Mouse (Mus musculus) kidney, adult 8-10 months (tissue): Measurements from ENCODE around the gene Dynlt1c.
A peak's percentile ranks its signal among the peaks of the same experiment; 100 is the strongest.
"Not testable (repeated sequence)": the region's sequence is repeated elsewhere in the genome, so short reads cannot be mapped to it uniquely, and the experiment has no call there.

ENCODE experiments used
- DNase-seq, 2 experiments: peaks; one replicate each; pipeline ENCODE4 v3.0.0; 2022

Gene Dynlt1c

DNA sequence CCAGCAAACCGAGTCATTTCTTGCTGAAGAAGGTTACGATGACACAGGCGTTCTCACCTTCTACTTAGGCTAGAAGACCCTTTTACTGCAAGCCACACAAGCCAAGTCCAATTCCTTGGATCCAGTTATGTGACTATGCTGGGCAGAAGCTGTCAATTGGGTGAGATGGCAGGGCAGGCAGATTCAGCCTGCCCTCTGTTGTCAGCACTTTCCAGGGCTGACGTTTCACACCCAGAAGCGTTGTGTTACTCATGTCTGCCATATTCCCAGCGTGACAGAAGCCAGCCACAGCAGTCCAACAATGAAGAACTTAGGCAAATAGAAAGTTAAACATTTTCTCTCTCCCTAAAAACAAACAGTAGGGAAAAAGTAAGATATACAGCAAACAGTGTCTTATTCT, 18.6 kb downstream of the Dynlt1c start:
- DNase-seq: not testable (repeated sequence)

DNA sequence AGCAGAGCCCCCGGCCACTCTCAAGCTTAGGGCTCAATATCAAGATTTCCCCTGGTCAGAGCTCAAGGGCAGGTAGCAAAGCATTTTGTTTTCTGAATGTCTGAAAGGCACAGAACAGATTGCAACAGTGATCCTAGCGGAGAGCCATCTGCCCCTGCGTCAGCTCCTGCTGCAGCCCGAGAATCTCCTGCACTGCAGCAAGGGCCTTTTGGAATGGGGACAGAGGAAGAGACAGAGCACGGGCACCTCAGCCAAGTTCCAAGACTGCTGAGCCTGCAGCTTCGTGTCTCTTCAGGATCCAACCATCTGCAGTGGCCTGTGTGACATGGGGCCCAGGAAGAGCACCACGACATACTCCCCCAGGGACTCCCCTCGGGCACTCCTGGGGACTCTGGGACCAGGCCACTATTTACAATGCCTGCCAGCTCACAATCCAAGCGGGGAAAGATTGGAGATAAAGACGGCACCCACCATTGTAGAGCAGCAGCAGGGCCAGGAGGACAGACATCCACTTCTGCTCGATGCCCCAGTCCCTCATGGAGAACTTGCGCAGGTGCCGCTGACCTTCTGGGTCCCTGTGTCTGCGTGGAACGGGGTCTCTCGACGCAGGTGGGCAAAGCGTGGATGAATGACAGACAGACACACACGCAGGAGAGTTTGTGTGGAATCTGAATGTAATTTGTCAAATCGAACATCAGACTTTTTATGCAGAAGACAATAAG, 19.4 kb downstream of the Dynlt1c start:
- not testable (repeated sequence) for DNase-seq

DNA sequence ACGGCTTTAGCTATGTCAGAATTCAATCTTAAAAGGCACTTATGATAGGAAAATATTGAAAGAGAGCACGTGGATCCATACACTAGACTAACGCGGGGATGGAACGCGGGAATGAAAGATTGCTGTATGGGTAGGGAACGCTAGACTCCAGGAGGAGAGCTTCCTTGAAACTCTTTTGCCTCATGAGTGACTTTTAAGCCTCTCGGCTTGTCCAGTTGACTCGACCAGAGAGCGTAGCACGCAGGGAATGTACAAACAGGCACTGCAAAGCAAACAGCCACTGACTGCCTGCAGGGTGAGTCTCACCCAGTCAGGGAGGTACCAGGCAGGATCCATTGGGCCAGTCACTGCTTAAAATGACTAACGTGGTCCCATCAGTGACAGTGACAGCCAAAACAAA, 20.5 kb downstream of the Dynlt1c start:
- DNase-seq: not testable (repeated sequence)

DNA sequence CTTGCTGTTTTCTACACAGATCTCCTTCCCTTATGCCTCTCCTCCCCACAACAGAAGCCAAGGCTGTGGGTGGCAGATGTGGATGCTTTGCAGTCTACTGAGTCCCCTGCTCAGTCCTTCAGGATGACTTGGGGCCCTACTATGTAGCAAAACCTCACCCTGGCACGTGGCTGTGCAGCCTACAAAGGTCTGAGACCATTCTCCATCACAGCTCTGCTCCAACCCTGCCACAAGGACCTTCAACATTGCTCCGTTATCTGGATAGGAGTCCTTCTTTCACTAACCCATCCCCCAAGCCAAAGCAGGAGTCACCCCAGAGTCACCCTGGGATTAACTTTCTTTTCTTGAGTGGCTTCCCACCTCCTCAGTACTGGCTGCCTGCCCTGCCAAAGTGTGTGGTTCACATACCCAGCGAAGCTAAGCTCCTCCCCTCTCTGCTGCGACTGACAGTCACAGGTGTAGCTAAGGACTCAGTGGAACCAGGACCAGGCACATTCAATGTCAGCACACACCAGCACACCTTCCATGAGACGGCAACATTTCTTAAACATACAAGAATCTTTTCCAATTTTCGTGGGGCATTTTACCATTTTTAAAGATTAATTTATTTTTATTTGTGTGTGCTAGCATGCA, 23.6 kb downstream of the Dynlt1c start:
- DNase-seq: not testable (repeated sequence)

DNA sequence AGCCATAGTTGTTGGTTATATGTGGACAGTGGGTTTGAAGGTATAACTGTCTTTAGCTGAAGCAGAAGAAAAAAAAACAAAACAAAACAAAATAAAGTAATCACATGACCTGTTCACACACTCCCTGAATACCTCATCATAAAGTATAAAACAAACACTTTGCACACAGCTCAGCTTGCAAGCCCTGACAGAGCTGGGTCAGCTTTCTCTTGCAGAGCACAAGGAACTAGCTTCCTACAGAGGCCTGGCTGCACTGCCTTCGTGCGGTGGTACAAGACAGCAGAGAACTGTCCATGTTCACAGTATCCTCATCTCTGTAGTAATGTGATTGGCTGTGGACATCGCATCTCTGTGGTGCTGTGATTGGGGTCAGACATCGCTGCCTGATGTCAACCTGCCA, 28.9 kb downstream of the Dynlt1c start:
- not testable (repeated sequence) for DNase-seq

DNA sequence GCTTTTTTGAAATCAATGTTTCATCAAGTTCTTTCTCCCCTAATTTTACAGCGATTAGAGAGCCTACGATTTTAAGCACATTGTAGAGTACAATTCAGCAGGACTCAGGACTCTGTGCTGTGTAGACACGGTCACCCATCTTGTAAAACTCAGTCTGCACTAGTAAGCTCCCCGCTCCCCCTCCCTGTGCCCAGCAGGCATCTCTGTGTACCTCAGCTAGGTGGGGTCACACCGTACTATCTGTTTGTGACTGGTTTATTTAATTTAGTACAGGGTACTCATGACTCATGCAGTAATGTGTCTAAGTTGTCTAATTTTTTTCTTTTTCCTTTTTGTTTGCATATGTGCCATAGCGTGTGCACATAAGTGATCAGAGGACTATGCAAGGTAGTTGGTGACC, 31.4 kb downstream of the Dynlt1c start:
- not testable (repeated sequence) for DNase-seq

DNA sequence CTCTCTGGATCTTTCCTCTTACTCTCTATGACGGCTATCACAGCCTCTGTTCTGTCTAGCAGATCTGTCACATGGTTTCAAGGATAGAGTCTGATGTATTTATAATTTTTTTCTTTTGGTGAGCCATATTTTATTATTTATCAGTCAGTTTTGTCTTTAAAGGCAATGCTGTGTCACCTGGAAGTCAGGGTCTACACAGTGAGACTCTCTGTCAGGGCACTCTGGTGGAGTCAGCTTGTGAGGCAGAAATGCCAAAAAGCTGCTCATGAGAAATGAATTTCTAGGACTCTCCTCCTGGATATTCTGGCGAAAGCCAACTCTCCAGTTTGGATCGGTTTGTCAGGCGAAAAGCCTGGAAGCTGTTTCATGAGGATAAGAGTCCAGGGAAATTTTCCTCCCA, 34.3 kb downstream of the Dynlt1c start:
- not testable (repeated sequence) for DNase-seq

DNA sequence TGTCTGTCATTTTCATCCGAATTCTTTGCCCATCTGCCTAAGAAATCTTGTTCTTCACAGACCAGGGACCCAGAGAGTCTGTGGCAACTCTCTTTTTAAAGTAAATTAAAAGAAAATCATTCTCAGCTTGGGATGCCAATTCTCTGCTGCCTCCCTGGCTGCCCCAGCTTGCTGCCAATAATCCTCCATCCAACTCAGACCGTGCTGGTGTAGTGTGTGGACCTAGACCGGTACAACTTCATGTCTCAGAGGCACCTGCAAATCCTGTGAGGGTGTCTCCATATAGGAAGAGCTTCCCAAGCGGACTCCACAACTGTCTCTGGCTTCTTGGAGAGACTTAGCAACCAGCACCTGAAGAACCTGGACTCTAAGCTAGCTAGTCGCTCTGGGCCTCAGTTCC, 35.4 kb downstream of the Dynlt1c start:
- no peak for DNase-seq

DNA sequence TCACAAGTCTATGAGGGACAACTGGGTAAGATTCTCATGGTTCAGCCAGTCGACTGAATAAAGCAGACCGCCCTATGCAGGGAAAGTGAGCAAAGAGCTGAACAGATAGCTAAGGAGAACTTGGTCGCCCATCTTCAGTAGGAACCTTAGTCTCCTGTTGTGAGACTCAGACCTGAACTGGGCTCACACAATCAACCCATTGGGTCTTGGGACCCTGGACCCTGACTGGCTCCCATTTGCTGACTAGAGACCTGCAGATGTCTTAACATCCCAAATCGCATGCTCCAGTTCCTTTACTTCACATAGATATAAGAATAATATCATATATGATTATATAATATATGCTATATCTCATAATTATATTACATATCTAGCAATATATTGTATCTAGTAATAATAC, 36.0 kb downstream of the Dynlt1c start:
- DNase-seq: not testable (repeated sequence)

DNA sequence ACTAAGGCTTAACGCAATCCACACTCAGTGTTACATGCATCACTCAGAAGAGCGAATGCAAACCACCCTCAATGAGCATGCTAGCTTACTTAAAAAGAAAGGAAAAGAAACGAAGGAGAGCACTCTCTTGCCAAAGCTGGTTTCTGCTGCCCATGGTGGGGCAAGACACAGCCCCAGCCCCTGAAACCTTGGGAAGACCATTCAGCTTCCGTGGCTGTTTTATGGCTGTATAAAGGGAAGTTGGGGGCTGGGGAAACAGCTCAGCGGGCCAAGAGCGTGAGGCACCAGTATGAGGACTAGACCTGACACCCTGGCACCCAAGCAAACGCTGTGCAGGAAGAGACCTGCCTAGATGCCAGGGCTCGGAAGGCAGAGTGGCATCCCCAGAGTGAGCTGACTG, 37.0 kb downstream of the Dynlt1c start:
- DNase-seq: not testable (repeated sequence)

DNA sequence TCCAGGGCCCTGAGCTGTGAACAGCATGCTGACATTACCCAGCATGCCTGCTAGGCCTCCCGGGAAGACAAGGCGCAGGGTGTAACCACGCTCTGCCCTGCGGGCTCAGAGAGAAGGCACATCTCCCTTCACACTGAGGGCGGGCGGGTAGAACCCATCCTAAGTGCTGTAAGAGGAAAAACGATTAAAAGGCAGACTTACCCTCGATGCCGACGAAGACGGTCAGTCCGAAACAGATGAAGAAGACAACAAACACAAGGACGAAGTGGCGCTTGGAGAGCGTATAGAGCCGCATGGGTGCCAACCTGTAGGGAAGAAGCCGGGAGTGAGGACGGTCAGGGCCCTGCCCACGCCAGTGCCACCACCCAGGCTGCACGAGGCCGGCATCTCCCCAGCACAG, 38.0 kb downstream of the Dynlt1c start:
- DNase-seq: not testable (repeated sequence)

DNA sequence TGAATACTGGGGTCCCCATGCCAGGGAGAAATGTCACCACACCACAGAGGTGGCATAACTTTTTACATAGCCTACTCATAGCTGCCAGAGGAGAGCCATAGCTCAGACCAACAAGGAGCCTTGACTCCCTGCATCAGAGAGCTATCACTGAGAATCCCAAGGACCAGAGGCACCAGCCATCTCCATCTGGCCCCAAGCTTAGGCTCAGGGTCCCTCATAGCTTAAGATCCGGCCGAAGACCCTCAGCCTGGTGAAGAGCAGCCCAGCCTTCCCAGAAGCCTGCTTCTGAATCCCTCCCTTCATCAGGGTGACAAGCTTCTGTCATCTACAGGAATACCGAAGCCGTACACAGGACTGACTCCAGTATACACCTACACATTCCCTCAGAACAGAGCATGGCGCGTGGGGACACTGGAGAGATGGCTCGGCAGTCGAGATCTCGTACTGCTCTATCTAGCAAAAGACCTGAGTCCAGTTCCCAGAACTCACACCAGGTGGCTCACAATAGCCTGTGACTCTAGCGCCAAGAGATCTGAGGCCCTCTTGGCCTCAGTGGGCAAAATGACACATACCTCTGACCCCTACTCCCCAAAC, 38.7 kb downstream of the Dynlt1c start:
- DNase-seq: not testable (repeated sequence)

DNA sequence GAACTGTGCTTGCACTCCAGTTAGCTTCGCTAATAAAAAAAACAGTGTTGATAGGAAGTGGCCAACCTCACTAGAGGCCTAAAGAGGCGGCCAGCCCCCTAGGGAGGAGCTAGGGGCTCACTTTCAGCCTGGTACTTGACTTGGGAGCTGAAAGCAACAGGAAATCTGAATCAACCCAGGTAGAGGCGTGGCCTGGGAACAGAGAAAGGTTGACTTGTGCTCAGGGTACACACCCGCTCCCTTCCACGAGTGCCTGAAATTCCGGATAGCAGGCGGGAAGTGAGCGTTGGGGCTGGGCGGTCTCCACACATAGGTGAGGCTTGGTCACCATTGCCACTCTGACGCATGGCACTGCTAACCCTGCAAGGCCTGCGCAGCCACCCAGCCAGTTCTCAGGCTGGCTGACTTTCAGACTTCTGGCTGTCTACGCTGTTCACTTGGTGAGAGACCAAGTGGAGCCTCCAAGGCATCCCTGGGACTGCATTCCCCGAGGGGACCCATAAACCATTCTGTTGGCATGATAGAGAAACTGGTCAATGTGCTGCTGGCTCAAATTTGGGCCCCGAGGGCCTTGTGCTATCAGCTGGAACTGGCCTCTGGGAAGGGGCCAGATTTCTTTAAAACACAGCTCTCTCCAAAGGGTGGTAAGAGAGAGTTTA, 39.4 kb downstream of the Dynlt1c start:
- not testable (repeated sequence) for DNase-seq

DNA sequence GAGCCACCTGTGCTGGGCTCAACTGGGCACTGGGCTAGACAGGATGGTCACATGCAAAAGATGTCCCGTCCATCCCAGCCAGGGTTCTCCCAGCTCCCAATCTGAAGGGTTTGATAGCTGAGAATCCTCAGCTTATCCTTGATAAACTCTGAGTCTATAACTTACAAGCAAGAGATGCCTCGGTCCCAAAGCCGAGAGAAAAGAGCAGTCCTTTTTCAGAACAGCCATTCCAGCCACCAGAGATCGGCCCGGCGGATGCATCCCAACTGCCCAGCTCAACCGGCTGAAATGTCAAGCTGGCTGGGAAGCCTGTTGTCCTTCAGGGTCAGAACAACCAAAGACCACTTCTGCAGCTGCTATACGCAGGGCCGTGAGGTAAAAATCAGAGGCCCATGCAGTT, 42.7 kb downstream of the Dynlt1c start:
- DNase-seq: not testable (repeated sequence)

DNA sequence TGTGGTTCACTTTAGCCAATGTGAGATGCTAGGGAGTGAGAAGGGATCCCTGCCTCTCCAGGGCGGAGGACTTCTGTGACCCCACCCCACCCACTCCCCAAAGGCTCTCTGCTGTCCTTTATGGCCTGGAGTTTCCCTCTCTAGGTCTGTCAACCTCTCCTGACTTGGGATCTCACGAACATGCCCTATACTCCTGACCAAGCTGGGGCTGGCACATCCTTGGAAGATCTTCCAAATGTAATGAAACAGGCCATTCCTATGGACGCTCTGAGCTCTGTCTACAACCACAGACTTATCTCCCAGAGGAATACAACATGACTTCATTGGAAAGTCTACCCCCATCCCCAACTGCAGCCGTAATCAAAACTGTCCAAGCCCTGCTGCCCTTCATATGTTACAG, 43.2 kb downstream of the Dynlt1c start:
- DNase-seq: not testable (repeated sequence)

DNA sequence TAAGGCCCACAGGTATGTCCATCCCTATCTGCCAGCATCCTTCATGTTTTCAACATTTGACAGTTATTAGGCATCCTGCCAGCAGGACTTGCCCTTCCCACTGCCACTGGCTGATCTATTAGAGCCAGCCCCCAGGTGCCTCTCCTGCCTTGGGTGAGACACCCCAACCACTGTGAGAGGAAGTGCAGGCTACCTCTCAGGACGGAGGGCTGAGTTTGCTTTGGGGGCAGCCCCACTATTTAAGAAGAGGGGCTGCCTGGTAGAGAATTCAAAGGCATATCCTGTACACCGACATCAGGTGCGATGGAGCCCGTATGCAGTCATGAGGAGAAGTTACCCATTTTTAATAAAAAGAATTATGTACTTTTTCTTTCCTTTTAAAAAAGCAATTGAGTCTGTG, 44.2 kb downstream of the Dynlt1c start:
- not testable (repeated sequence) for DNase-seq

DNA sequence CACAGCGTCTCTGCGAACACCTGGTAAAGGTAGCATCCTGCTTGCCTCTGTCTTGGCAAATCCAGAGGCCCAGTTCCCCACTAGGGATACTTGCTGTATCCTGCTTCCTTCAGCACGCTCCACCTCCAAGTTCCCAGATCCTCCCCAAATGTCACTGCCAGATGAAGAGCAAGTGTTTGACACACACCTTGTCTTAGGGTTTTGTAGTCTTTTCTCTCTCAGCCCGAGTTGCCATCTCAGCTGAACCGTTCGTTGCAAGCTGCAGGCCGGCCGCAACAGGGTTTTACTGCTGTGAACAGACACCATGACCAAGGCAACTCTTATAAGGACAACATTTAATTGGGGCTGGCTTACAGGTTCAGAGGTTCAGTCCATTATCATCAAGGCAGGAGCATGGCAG, 45.4 kb downstream of the Dynlt1c start:
- not testable (repeated sequence) for DNase-seq

DNA sequence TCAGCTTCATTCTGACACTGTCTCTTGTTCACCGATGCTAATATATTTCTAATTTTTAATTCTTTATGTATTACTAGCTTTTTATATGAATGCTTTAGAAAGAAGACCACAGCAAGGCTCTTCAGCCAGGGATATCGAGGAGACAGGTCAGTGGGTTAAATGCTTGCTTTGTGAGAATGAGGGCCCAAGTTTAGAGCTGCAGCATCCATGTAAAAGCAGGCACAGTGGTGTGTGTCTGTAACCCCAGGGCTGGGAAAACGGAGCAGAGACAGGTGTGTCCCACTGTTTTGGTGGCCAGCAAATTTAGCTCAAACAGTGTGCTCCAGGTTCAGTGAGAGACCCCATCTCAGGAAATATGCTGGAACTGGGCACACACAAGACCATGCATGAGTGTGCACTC, 46.0 kb downstream of the Dynlt1c start:
- DNase-seq: not testable (repeated sequence)

DNA sequence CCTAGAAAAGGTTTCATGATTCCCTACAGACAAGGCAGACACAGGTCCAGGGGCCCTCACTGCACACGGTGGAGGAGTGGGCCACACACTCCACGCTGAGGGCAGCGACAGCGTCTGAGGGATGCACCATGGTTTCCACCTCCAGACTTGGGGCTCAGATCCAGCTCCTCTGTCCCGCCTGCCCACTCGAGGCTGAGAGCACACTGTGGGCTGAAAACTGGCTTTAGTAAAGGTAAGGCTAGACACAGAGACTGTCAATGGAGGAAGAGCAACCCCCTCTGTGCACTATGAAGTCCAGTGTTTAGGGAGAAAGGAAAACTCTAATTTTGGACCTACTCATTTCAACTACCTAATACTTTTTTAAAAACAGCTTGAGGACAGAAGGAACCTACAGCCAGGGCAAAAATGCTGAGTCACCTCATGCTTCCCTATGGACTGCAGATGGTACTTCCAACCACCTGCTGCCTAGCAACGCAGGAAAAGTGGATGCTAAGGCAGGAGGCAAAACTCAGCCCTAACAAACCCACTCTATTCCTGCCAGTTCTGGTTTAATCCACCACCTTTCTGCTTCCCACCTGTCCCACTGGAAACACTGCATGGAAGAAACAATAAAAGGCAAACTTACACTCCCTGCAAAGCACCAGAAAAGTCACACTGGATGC, 49.6 kb downstream of the Dynlt1c start:
- DNase-seq: not testable (repeated sequence)

DNA sequence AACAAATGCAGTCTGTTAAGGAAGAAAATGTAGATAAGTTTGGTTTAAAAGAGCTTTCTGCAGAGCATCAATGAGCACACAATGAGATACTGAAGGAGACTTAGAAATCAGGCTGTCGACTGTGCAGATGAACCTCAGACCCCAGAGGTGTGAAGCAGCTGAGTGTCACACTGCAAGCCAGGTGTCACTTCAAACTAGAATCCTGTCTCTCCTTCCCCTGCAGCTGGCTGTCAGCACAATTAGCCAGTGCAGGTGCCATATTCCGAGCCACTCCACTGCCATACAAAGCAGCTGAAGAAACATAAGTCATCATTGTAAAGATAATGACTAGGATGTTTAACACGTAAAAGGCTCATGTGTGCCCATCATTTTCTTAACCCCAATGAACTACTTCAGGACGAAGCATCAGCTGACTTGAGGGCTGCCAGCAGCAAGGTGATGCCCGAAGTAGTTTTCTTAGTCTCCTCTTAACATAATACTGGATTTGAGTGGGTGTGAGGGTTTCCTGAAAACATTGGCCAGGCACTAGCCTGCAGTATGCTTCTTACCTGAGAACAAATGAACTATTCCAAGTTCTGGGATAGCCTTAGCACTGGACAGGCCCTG, 52.0 kb downstream of the Dynlt1c start:
- DNase-seq: not testable (repeated sequence)

DNA sequence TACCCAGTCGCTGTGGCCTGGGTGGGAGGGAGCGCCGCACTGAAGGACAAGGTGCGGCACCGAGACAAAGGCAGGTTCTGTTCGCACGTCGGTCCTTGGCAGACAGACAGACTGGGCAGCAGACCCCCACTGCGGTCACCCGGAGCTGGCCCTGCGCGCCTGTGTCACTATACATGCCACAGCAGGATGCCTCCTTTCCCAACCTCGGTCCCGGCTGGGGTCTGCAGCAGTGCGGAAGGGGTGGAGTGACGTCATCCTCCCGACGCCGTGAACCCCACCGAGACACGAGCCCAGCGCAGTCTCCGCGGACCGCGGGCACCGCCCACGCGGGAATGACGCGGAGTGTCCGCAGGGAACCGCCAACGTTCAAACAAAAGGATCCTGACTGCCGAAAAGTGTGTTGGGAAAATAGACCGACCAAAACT, 53.6 kb downstream of the Dynlt1c start:
- peak; percentile 30 to 44 for DNase-seq

DNA sequence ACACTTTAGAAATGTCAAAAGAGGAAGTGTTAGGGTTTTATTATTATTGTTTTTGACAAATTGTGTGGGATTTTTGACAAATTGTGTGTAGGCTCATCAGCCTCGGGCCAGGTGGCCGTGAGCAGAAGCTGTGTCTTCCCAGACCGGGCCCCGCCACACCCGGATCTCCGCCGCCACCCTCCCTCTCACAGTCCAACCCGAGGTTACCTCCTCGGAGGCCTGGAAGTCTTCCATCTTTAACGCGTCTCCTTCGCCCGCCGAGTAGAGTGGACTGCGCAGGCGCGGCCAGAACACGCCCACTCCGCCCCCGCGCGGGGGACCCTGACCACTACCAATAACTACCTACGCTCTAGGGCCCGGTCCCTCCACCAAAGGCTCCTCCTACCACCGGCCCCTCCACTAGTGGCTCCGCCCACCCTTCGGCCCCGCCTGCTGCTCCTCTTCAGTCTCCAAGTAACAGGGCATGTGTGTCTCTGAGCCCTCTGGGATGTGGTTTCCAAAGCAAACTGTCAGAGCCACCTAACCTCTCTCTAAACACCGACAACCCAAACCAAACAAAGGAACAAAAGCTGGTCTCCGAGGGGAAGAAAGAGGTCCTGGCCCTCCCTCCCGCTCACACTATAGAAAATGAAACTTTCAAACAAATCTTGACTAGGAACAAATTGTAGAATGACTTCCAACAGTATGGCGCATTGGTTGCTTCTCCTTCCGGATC, 54.3 kb downstream of the Dynlt1c start, which contains the start of gene Dynlt1f:
Dynlt1f (minus strand) TSS at position 334 of the 715 bp plus-strand sequence.
- peak; percentile 77 to 78 for DNase-seq
